Mouse (Mus musculus): ENCODE data around the gene H2afy. TPM values are rescaled to one million over a fixed set of nuclear protein-coding genes. Genes with fewer than 3 reads are reported as not detected.

H2afy gene
- polyA plus RNA-seq, 1 experiment: 56.3 TPM

DNA sequence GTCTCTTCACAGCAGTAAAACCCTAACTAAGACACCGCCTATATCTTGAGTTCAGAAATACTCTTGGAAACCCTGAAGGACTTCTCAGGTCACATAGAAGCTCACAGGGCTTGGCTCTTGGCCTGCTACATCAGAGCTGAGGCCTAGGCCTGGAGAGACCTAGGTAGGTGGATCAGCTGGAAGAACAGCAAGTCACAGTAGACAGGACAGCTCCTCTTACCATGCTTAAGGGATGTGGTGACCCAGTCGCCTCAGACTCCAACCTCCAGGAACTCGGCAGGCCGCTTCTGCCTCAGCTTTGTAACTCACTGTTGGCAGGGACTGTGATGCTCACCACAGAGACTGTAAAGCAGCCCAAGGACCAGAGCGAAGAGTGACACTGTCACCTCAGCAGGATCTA, 13.1 kb downstream of the H2afy start:
- Histone ChIP-seq H3K36me3 (ENCODE audit: control insufficient read depth, insufficient read depth, low read length) (no peaks in the 10 kb centered on the region; the same call in 1 of the 2 replicates), H3K4me1 (ENCODE audit: control insufficient read depth, insufficient read depth, low read length) (no peaks in the 10 kb centered on the region), H3K4me3 (ENCODE audit: control insufficient read depth, low read depth, low read length) (no peak overlapping the region), H3K27me3 (ENCODE audit: control insufficient read depth, insufficient read depth, low read length) (no peaks in the 10 kb centered on the region), H3K27ac (ENCODE audit: control insufficient read depth, insufficient read depth, low read depth, low read length) (no peak overlapping the region)
- no peak for TF ChIP-seq POLR2A (IDR thresholded peaks at IDR 0.05; ENCODE audit: control insufficient read depth, low read depth, low read length)
- TF ChIP-seq CTCF (IDR thresholded peaks at IDR 0.05; ENCODE audit: control insufficient read depth, insufficient read depth, insufficient replicate concordance, low read depth, low read length): no peak

- Histone ChIP-seq H3K36me3 (ENCODE audit: control insufficient read depth, insufficient read depth, low read length) (no peaks in the 10 kb centered on the region; the same call in 1 of the 2 replicates), H3K27ac (ENCODE audit: control insufficient read depth, insufficient read depth, low read depth, low read length) (no peak overlapping the region), H3K27me3 (ENCODE audit: control insufficient read depth, insufficient read depth, low read length) (no peaks in the 10 kb centered on the region), H3K4me3 (ENCODE audit: control insufficient read depth, low read depth, low read length) (no peak overlapping the region), H3K4me1 (ENCODE audit: control insufficient read depth, insufficient read depth, low read length) (peaks cover 2% of the 10 kb centered on the region; the same call in 1 of the 2 replicates)
- no peak for TF ChIP-seq CTCF (IDR thresholded peaks at IDR 0.05; ENCODE audit: control insufficient read depth, insufficient read depth, insufficient replicate concordance, low read depth, low read length)
- no peak for TF ChIP-seq POLR2A (IDR thresholded peaks at IDR 0.05; ENCODE audit: control insufficient read depth, low read depth, low read length)
These were observed 18.0 kb downstream of the H2afy start for GRCm38 (mm10) chr13:56117991-56118765.

DNA sequence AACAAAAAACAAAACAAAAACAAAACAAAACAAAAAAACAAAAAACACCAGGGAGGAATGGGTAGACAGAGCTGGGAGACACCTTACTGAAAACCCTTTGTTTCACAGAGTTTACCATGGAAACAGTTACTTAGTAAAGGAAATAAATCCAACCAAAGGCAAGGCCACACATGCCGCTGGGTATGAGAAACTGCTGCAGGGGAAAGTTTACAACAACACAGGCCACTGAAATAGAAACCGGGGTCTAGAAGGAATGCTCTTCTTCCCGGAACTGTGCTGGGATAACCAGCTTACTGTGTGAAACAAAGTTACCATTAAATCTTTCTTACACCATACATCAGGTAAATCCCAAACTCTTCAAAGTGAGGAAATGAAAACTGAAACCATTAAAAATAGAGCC, 20.3 kb downstream of the H2afy start:
- Histone ChIP-seq H3K4me1 (ENCODE audit: control insufficient read depth, insufficient read depth, low read length) (peaks cover 8% of the 10 kb centered on the region), H3K4me3 (ENCODE audit: control insufficient read depth, low read depth, low read length) (no peak overlapping the region), H3K36me3 (ENCODE audit: control insufficient read depth, insufficient read depth, low read length) (no peaks in the 10 kb centered on the region; the same call in 1 of the 2 replicates), H3K27me3 (ENCODE audit: control insufficient read depth, insufficient read depth, low read length) (no peaks in the 10 kb centered on the region), H3K27ac (ENCODE audit: control insufficient read depth, insufficient read depth, low read depth, low read length) (no peak overlapping the region)
- TF ChIP-seq POLR2A (IDR thresholded peaks at IDR 0.05; ENCODE audit: control insufficient read depth, low read depth, low read length): no peak
- TF ChIP-seq CTCF (IDR thresholded peaks at IDR 0.05; ENCODE audit: control insufficient read depth, insufficient read depth, insufficient replicate concordance, low read depth, low read length): no peak

DNA sequence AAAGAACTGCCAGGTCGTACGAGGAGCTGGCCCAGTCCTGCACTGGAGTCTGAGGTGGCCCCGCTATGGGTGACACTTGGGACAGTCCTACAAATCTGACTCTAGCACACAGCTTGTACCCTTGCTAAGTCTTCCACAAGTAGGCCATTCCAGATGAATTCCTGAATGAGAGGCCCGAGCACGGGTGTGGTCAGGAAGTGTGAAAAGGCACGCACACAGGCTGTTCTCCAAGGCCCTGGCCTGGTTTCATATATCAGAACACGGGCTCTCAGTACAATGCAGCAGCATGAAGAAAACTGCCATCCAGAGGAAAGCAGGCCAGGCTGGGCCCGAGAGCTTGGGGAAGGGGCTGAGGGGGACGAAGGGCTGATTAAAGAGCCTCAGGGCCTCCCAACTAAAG, 20.8 kb downstream of the H2afy start:
- Histone ChIP-seq H3K36me3 (ENCODE audit: control insufficient read depth, insufficient read depth, low read length) (no peaks in the 10 kb centered on the region), H3K4me3 (ENCODE audit: control insufficient read depth, low read depth, low read length) (no peak overlapping the region), H3K27me3 (ENCODE audit: control insufficient read depth, insufficient read depth, low read length) (no peaks in the 10 kb centered on the region), H3K4me1 (ENCODE audit: control insufficient read depth, insufficient read depth, low read length) (peaks cover 9% of the 10 kb centered on the region), H3K27ac (ENCODE audit: control insufficient read depth, insufficient read depth, low read depth, low read length) (peak overlapping the region; percentile 46; the same call in 1 of the 2 replicates)
- TF ChIP-seq POLR2A (IDR thresholded peaks at IDR 0.05; ENCODE audit: control insufficient read depth, low read depth, low read length) (no peak), CTCF (IDR thresholded peaks at IDR 0.05; ENCODE audit: control insufficient read depth, insufficient read depth, insufficient replicate concordance, low read depth, low read length) (no peak)

- Histone ChIP-seq H3K4me3 (ENCODE audit: control insufficient read depth, low read depth, low read length) (no peak overlapping the region), H3K4me1 (ENCODE audit: control insufficient read depth, insufficient read depth, low read length) (peaks cover 9% of the 10 kb centered on the region), H3K36me3 (ENCODE audit: control insufficient read depth, insufficient read depth, low read length) (no peaks in the 10 kb centered on the region), H3K27me3 (ENCODE audit: control insufficient read depth, insufficient read depth, low read length) (no peaks in the 10 kb centered on the region), H3K27ac (ENCODE audit: control insufficient read depth, insufficient read depth, low read depth, low read length) (no peak overlapping the region)
- no peak for TF ChIP-seq CTCF (IDR thresholded peaks at IDR 0.05; ENCODE audit: control insufficient read depth, insufficient read depth, insufficient replicate concordance, low read depth, low read length)
- no peak for TF ChIP-seq POLR2A (IDR thresholded peaks at IDR 0.05; ENCODE audit: control insufficient read depth, low read depth, low read length)
These were observed 22.5 kb downstream of the H2afy start for GRCm38 (mm10) chr13:56113431-56114248.

DNA sequence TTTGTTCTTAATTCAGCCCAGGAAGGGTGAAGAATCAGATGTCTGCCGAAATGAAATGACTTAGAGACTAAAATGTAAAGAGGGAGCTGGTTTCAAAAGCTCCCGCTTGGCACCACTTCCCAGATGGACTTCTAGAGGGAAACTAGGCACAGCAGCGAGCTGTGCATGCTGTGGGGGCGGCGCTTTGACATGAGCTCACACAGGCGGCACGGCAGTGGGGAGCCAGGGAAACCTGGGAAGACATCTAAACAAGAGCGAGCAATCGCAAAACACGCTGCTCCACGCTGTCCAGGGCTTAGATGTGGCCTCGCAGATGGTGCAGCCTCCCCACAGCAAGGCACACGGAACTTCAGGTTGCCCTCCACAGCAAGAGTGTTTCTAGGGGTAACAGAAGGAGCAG, 23.2 kb downstream of the H2afy start:
- H3K27ac ChIP-seq (ENCODE audit: control insufficient read depth, insufficient read depth, low read depth, low read length): no peak overlapping the region

GRCm38 (mm10) chr13:56112496-56112895, 23.7 kb downstream of the H2afy start:
- no peaks in the 10 kb centered on the region for H3K27me3 ChIP-seq (ENCODE audit: control insufficient read depth, insufficient read depth, low read length)
- no peak overlapping the region for H3K27ac ChIP-seq (ENCODE audit: control insufficient read depth, insufficient read depth, low read depth, low read length)
- TF ChIP-seq POLR2A (IDR thresholded peaks at IDR 0.05; ENCODE audit: control insufficient read depth, low read depth, low read length) (no peak), CTCF (IDR thresholded peaks at IDR 0.05; ENCODE audit: control insufficient read depth, insufficient read depth, insufficient replicate concordance, low read depth, low read length) (no peak)
- peaks cover 9% of the 10 kb centered on the region for H3K4me1 ChIP-seq (ENCODE audit: control insufficient read depth, insufficient read depth, low read length)
- no peaks in the 10 kb centered on the region for H3K36me3 ChIP-seq (ENCODE audit: control insufficient read depth, insufficient read depth, low read length)
- no peak overlapping the region for H3K4me3 ChIP-seq (ENCODE audit: control insufficient read depth, low read depth, low read length)

More for the DNA sequence above, 23.2 kb downstream of the H2afy start:
- H3K4me1 ChIP-seq (ENCODE audit: control insufficient read depth, insufficient read depth, low read length): peaks cover 9% of the 10 kb centered on the region
- H3K27me3 ChIP-seq (ENCODE audit: control insufficient read depth, insufficient read depth, low read length): no peaks in the 10 kb centered on the region
- H3K4me3 ChIP-seq (ENCODE audit: control insufficient read depth, low read depth, low read length): no peak overlapping the region
- H3K36me3 ChIP-seq (ENCODE audit: control insufficient read depth, insufficient read depth, low read length): no peaks in the 10 kb centered on the region
- TF ChIP-seq CTCF (IDR thresholded peaks at IDR 0.05; ENCODE audit: control insufficient read depth, insufficient read depth, insufficient replicate concordance, low read depth, low read length) (no peak), POLR2A (IDR thresholded peaks at IDR 0.05; ENCODE audit: control insufficient read depth, low read depth, low read length) (no peak)
